Mouse (Mus musculus) heart, embryonic 10.5 days (tissue): ENCODE data around the gene Erg. TPM values are rescaled to one million over a fixed set of nuclear protein-coding genes. Genes with fewer than 3 reads are reported as not detected.

ENCODE experiments used
- DNase-seq: peaks from one replicate; pipeline ENCODE4 v3.0.0-alpha.2; 2017; ENCODE audit warnings: low spot score
- H3K27ac ChIP-seq: fragments of 300-500 bp; sonication (generic); 2 replicates; pipeline ENCODE4 v1.5.1; 2016; ENCODE audit warnings: mild to moderate bottlenecking
- H3K27me3 ChIP-seq: fragments of 300-500 bp; sonication (generic); 2 replicates; pipeline ENCODE4 v1.6.1; 2016; ENCODE audit warnings: mild to moderate bottlenecking; ENCODE audit not compliant: poor library complexity, insufficient read depth, severe bottlenecking
- H3K36me3 ChIP-seq: fragments of 300-500 bp; sonication (generic); 2 replicates; pipeline ENCODE4 v1.6.1; 2016; ENCODE audit warnings: mild to moderate bottlenecking, moderate library complexity
- H3K4me1 ChIP-seq: fragments of 300-500 bp; sonication (generic); 2 replicates; pipeline ENCODE4 v1.6.1; 2016; ENCODE audit warnings: mild to moderate bottlenecking
- H3K4me3 ChIP-seq: fragments of 300-500 bp; sonication (generic); 2 replicates; pipeline ENCODE4 v1.5.1; 2016; ENCODE audit warnings: mild to moderate bottlenecking, moderate library complexity
- H3K9me3 ChIP-seq: fragments of 300-500 bp; sonication (generic); 2 replicates; pipeline ENCODE4 v1.6.1; 2016; ENCODE audit warnings: mild to moderate bottlenecking, moderate library complexity
- WGBS: fragments of 180-500 bp; shearing (Covaris S2); methylation state at CpG from one replicate; pipeline ENCODE4 v1.1.7; 2016; 5-methylcytosine and 5-hydroxymethylcytosine counted together
- polyA plus RNA-seq: library from polyadenylated mRNA; unstranded; fragments of >200 nt; fragmentation: Nextera tagmentation; extraction: Ambion mirVana; gene quantifications from 2 replicates; pipeline ENCODE4 v1.2.1, GENCODE M21; 2016

Erg gene
- polyA plus RNA-seq, 1 experiment from 2014 or later: 5.9 TPM

GRCm38 (mm10) chr16:95447896-95448295, 138.5 kb downstream of the Erg start:
- Histone ChIP-seq H3K27ac (0 out of 2 replicates have a peak overlapping the region, but pooled peaks have one; percentile 25), H3K4me1 (peaks cover 30% of the 10 kb centered on the region), H3K9me3 (no peaks in the 10 kb centered on the region), H3K4me3 (no peak overlapping the region), H3K27me3 (no peaks in the 10 kb centered on the region), H3K36me3 (no peaks in the 10 kb centered on the region)
- no peak for DNase-seq
- WGBS: 61% methylated on average over 4 of the region's 4 CpGs

DNA sequence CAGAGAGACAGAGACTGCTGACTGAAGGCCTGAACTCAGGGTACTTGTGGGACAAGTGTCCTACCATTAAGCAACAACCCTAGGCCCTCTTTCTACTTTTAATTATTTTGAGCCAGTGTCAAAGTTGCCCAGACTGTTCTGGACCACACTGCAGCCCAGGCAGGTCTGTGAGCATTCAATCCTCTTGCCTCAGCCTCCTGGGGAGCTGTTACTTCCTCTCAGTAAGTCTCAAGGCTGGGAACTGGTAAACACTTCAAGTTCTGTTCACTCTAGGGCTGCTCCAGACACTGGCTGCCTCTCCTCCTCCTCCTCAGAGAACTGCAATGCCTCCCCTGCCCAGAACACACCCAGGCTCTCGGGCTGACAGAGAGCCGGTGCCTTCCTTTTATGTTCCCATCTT, 140.0 kb downstream of the Erg start:
- no peak overlapping the region for H3K27ac ChIP-seq
- no peak overlapping the region for H3K4me3 ChIP-seq
- WGBS: 57% methylated on average over 2 of the region's 2 CpGs
- DNase-seq: no peak
- no peaks in the 10 kb centered on the region for H3K27me3 ChIP-seq
- H3K36me3 ChIP-seq: no peaks in the 10 kb centered on the region
- no peaks in the 10 kb centered on the region for H3K9me3 ChIP-seq
- peaks cover 37% of the 10 kb centered on the region for H3K4me1 ChIP-seq

DNA sequence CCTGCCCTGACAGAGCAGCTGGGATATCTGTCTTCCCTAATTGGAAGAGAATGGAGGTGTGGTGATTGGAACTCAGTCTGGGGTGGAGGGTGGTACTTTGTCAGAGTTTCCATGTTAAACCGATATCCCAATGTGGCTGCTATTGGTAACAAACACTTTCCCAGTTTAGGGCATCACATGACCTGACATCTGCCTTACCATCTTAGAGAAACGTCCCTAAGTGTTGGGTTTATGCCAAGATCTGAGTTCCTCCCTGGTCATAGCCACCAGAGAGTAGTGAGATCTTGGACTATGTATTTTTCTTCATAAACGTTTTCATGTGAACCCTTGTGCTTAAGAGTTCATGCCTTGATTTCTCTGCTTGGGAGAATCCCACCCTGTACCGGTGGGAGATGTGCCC, 144.4 kb downstream of the Erg start:
- Histone ChIP-seq H3K9me3 (no peaks in the 10 kb centered on the region), H3K4me3 (no peak overlapping the region), H3K4me1 (peaks cover 51% of the 10 kb centered on the region), H3K27ac (peak overlapping the region; percentile 88), H3K36me3 (no peaks in the 10 kb centered on the region), H3K27me3 (no peaks in the 10 kb centered on the region)
- DNase-seq: no peak
- WGBS: 59% methylated on average over 4 of the region's 4 CpGs

DNA sequence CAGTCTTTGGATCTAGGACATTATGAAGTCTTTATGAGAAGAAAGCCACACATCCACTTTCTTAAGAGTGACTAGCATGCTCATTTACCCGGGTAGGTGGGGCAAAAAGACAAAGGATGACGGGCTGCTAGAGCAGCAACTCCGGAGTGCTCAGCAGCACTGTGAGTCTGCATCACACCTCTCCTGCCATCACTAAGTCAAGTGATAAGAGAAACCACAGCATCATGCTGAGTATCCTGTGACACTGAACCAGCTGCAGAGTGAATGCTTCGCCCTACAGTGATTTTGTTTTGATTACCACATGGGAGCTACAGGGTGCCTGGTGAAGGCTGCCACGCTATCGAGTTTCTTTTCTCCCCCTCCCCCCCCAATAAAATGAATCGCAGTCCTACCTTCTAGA, 145.2 kb downstream of the Erg start:
- WGBS: 19% methylated on average over 7 of the region's 7 CpGs
- no peaks in the 10 kb centered on the region for H3K9me3 ChIP-seq
- no peak for DNase-seq
- no peaks in the 10 kb centered on the region for H3K27me3 ChIP-seq
- H3K36me3 ChIP-seq: no peaks in the 10 kb centered on the region
- peaks cover 51% of the 10 kb centered on the region for H3K4me1 ChIP-seq
- peak overlapping the region; percentile 88 for H3K27ac ChIP-seq
- no peak overlapping the region for H3K4me3 ChIP-seq

DNA sequence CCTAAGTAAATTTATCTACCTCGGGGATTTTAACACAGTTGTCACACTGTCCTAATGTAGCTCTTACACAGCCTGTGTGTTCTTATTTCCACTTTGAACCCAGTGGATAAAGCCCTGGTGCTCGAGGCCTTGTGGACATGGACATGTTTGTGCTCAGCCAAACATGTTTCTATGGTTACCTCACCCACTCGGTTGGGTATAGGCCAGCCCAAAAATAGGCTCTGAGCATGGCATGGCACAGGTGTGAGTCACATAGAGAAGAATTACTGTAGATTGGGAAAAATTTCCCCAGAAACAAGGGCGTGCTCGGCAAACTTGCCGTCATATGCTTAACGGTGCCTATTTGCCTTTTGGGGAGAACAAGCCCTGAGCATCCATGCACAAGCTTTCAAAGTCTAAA, 146.1 kb downstream of the Erg start:
- H3K4me3 ChIP-seq: no peak overlapping the region
- no peak for DNase-seq
- peak overlapping the region; percentile 88 for H3K27ac ChIP-seq
- no peaks in the 10 kb centered on the region for H3K9me3 ChIP-seq
- H3K4me1 ChIP-seq: peaks cover 58% of the 10 kb centered on the region
- no peaks in the 10 kb centered on the region for H3K36me3 ChIP-seq
- no peaks in the 10 kb centered on the region for H3K27me3 ChIP-seq
- WGBS: 60% methylated on average over 7 of the region's 7 CpGs

DNA sequence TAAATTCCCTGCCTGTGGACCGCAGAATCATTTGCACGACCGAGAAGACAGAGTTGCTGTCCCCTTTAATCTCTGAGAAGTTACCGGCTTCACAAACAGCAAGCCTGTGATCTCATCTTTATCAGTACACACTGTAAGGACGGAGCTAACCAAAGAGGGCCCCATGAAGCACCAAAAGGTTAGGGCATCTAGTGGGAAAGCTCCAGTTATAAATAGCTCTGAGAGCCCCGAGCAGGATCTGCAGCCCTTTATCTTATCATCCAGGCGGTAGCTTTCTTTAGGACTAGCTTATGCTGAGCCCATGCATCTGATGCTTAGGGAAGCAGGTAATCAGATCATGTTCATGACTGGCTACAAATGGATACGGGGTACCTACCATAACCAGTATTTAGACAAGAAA, 146.6 kb downstream of the Erg start:
- peaks cover 58% of the 10 kb centered on the region for H3K4me1 ChIP-seq
- H3K9me3 ChIP-seq: no peaks in the 10 kb centered on the region
- DNase-seq: no peak

DNA sequence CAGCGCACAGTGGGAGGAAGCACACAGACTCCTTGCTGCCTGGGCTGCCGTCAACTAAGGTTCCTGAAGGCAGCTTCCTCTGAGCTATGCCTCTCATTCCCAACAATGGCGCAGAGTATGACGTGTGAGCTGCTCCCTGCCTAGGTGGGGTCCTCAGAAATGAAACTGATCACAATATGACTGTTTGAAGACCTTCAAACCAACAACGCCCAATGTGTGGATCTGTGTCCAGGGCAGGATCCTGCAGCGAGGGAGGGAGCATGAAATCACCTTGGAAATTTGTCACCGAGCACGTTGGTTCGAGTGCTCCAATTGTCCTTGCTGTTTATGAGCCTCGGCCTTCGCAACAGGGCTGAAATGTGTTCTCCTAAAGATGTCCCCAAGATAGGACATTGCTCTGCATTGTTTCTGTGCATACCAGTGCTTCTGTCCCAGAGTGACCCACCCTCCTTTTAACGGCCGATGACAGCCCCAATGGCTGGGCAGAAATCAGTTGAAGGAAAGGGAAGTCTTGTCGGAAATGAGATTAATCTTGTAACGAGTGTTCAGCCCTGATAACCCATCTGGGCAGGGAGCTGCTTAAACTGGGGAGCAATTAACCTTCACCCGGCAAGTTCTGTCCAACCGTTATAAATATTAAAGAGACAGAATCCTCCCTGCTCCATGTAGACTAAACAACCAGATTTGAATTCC, 147.4 kb downstream of the Erg start:
- 34% methylated on average over 17 of the region's 17 CpGs for WGBS
- H3K36me3 ChIP-seq: no peaks in the 10 kb centered on the region
- DNase-seq: no peak
- H3K4me3 ChIP-seq: peak overlapping the region; percentile 36
- H3K27me3 ChIP-seq: no peaks in the 10 kb centered on the region
- H3K4me1 ChIP-seq: peaks cover 58% of the 10 kb centered on the region
- no peaks in the 10 kb centered on the region for H3K9me3 ChIP-seq
- peak overlapping the region; percentile 88 for H3K27ac ChIP-seq

More for the DNA sequence above, 146.6 kb downstream of the Erg start:
- peak overlapping the region; percentile 88 for H3K27ac ChIP-seq
- no peaks in the 10 kb centered on the region for H3K27me3 ChIP-seq
- peak overlapping the region; percentile 36; the same call in 1 of the 2 replicates for H3K4me3 ChIP-seq
- no peaks in the 10 kb centered on the region for H3K36me3 ChIP-seq
- WGBS: 11% methylated on average over 8 of the region's 8 CpGs

GRCm38 (mm10) chr16:95436611-95437010, 149.8 kb downstream of the Erg start:
- peaks cover 58% of the 10 kb centered on the region for H3K4me1 ChIP-seq
- H3K27ac ChIP-seq: no peak overlapping the region
- H3K27me3 ChIP-seq: no peaks in the 10 kb centered on the region
- 75% methylated on average over 8 of the region's 8 CpGs for WGBS
- H3K36me3 ChIP-seq: no peaks in the 10 kb centered on the region
- no peak overlapping the region for H3K4me3 ChIP-seq
- DNase-seq: no peak
- H3K9me3 ChIP-seq: no peaks in the 10 kb centered on the region

DNA sequence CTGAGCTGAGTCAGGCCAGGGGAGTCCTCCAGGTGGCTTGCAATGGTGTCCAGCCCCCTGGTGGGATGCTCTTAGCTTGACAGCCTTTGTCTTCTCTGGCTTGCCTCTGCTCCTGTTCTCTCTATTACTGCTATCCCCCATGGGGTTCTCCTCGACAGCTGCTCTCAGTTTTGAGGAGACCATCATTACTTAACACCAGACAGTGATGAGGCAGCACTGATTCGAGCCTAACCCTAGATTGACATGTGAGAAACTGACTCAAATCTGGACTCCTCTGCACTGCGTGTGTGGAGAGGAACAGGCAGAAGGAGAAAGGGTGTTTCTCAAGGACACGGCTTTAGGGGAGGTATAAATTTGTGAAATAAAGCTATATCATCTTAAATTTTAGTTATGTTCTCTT, 150.3 kb downstream of the Erg start:
- H3K4me1 ChIP-seq: peaks cover 52% of the 10 kb centered on the region
- no peaks in the 10 kb centered on the region for H3K36me3 ChIP-seq
- 62% methylated on average over 4 of the region's 4 CpGs for WGBS
- H3K9me3 ChIP-seq: no peaks in the 10 kb centered on the region
- peak overlapping the region; percentile 53 for H3K27ac ChIP-seq
- no peak overlapping the region for H3K4me3 ChIP-seq
- no peak for DNase-seq
- no peaks in the 10 kb centered on the region for H3K27me3 ChIP-seq

GRCm38 (mm10) chr16:95434434-95434833, 152.0 kb downstream of the Erg start:
- 89% methylated on average over 8 of the region's 8 CpGs for WGBS
- Histone ChIP-seq H3K27me3 (no peaks in the 10 kb centered on the region), H3K4me3 (no peak overlapping the region), H3K36me3 (no peaks in the 10 kb centered on the region), H3K4me1 (peaks cover 36% of the 10 kb centered on the region), H3K9me3 (no peaks in the 10 kb centered on the region), H3K27ac (no peak overlapping the region)
- no peak for DNase-seq

GRCm38 (mm10) chr16:95432540-95432971, 153.8 kb downstream of the Erg start:
- no peaks in the 10 kb centered on the region for H3K9me3 ChIP-seq
- H3K27ac ChIP-seq: 0 out of 2 replicates have a peak overlapping the region, but pooled peaks have one; percentile 8
- no peaks in the 10 kb centered on the region for H3K36me3 ChIP-seq
- H3K4me3 ChIP-seq: no peak overlapping the region
- no peak for DNase-seq
- H3K27me3 ChIP-seq: no peaks in the 10 kb centered on the region
- H3K4me1 ChIP-seq: peaks cover 17% of the 10 kb centered on the region; the same call in 1 of the 2 replicates
- 46% methylated on average over 2 of the region's 2 CpGs for WGBS

DNA sequence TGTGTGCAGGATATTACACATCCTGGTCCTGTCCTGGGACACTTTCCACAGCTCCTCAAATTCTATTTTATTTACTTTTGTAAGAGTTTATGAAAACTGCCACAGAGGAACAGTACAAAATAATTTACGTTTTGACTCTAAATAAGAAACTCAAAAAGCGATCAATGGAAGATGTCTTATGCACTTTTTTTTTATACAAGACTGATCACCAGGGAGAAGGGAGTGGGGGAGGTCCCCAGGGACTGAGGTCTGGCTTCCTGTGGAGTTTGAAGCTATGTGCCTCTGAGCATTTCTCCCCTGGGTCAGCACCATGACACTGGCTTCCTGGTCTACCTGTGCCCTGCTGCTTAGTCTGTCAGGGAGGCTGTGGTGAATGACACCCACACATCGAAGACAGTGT, 156.5 kb downstream of the Erg start:
- Histone ChIP-seq H3K27ac (no peak overlapping the region), H3K36me3 (no peaks in the 10 kb centered on the region), H3K4me1 (peaks cover 13% of the 10 kb centered on the region; the same call in 1 of the 2 replicates), H3K9me3 (no peaks in the 10 kb centered on the region), H3K27me3 (no peaks in the 10 kb centered on the region; the same call in 1 of the 2 replicates), H3K4me3 (no peak overlapping the region)
- 85% methylated on average over 3 of the region's 3 CpGs for whole genome bisulfite sequencing
- DNase-seq: no peak

DNA sequence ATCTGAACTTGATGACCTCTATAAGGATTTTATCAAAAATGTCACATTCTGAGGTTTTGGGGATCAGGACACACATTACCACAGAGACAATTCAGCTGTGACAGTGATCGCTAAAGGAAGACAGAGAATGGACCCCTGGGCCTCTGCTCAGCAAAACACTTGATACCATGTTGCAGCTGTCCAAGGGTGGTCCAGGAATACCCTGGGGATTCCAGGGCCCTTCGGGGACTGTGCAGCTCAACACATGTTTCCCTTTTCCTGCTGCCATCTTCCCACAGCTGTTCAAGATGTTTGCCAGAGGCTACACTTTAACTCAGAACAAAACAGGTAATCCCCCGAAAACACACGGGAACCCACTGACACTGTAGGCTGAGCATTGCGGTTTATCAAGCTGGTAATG, 158.2 kb downstream of the Erg start:
- no peak for DNase-seq
- no peaks in the 10 kb centered on the region for H3K9me3 ChIP-seq
- peaks cover 25% of the 10 kb centered on the region for H3K4me1 ChIP-seq
- no peaks in the 10 kb centered on the region for H3K36me3 ChIP-seq
- H3K27ac ChIP-seq: no peak overlapping the region
- no peaks in the 10 kb centered on the region; the same call in 1 of the 2 replicates for H3K27me3 ChIP-seq
- WGBS: 82% methylated on average over 5 of the region's 5 CpGs
- H3K4me3 ChIP-seq: no peak overlapping the region

- Histone ChIP-seq H3K4me3 (no peak overlapping the region), H3K27ac (no peak overlapping the region), H3K27me3 (no peaks in the 10 kb centered on the region; the same call in 1 of the 2 replicates), H3K4me1 (peaks cover 26% of the 10 kb centered on the region), H3K9me3 (no peaks in the 10 kb centered on the region), H3K36me3 (no peaks in the 10 kb centered on the region)
- DNase-seq: no peak
- WGBS: 88% methylated on average over 10 of the region's 10 CpGs
These were observed 158.9 kb downstream of the Erg start for GRCm38 (mm10) chr16:95427512-95427911.
